Mouse (Mus musculus) granulocyte monocyte progenitor cell, adult 5-6 weeks (primary cell): ENCODE results near the gene Ptprb. TPM values are rescaled to one million over a fixed set of nuclear protein-coding genes. Genes with fewer than 3 reads are reported as not detected.

Source experiments
- ATAC-seq: replicated peaks from 2 replicates; pipeline ENCODE4 v1.8.0; 2016; ENCODE audit warnings: mild to moderate bottlenecking, moderate TSS enrichment, inconsistent platforms; ENCODE audit not compliant: poor library complexity, severe bottlenecking
- total RNA-seq, 2 experiments: library from RNA; stranded (forward) in 1 of 2; stranded (reverse) in 1 of 2; fragments of 200-712, 200-1000 nt in 1 of 2; fragments of >200 nt in 1 of 2; fragmentation: Nextera tagmentation in 1 of 2; gene quantifications; 2 replicates each; pipeline ENCODE4 v1.2.3; 2014 to 2017

Ptprb gene
- total RNA-seq, 2 experiments from 2014 or later = not detected

- ATAC-seq = no peak
Measured at GRCm38 (mm10) chr10:116416142-116416541, 140.8 kb downstream of the Ptprb start.

GRCm38 (mm10) chr10:116416726-116417125 lies 141.4 kb downstream of the Ptprb start:
- no peak for ATAC-seq

- ATAC-seq = peak; percentile 50
Measured at GRCm38 (mm10) chr10:116418121-116418726, 142.9 kb downstream of the Ptprb start.

GRCm38 (mm10) chr10:116420976-116421375 lies 145.7 kb downstream of the Ptprb start:
- no peak for ATAC-seq

GRCm38 (mm10) chr10:116422551-116422950 lies 147.2 kb downstream of the Ptprb start:
- no peak for ATAC-seq

- no peak for ATAC-seq
Measured at GRCm38 (mm10) chr10:116424921-116425320, 149.6 kb downstream of the Ptprb start.

- ATAC-seq = no peak
Measured at GRCm38 (mm10) chr10:116426176-116426575, 150.9 kb downstream of the Ptprb start.

GRCm38 (mm10) chr10:116428026-116428780 lies 152.9 kb downstream of the Ptprb start:
- ATAC-seq = no peak

GRCm38 (mm10) chr10:116432421-116432820 lies 157.1 kb downstream of the Ptprb start:
- no peak for ATAC-seq

- ATAC-seq = no peak
Measured at GRCm38 (mm10) chr10:116435455-116435854, 160.1 kb downstream of the Ptprb start.

Other genes with a start within 250 kb of the Ptprb start
- not detected in 2 replicates for gene 4933416C03Rik, start 161.6 kb upstream of the Ptprb start, total RNA-seq (2014; fragmentation: Nextera tagmentation)
- gene 4933416C03Rik, start 161.6 kb upstream of the Ptprb start, total RNA-seq (2017) = not detected in 2 replicates
- not detected in 2 replicates for gene Kcnmb4, start 198.4 kb downstream of the Ptprb start, total RNA-seq (2014; fragmentation: Nextera tagmentation)
- gene Kcnmb4, start 198.4 kb downstream of the Ptprb start, total RNA-seq (2017) = not detected in 2 replicates